Mouse (Mus musculus) spleen, postnatal 10 days (tissue): ENCODE data around the gene Kcnj11.

Source experiments
- DNase-seq, 2 experiments: peaks; one replicate each; pipeline ENCODE4 v3.0.0; 2021 to 2022; ENCODE audit warnings: low spot score in 2 of 2

The Kcnj11 gene

GRCm38 (mm10) chr7:46104256-46104915 lies 3.8 kb upstream of the Kcnj11 start:
- DNase-seq = no peak

GRCm38 (mm10) chr7:46103771-46104170 lies 3.2 kb upstream of the Kcnj11 start:
- no peak for DNase-seq

- no peak for DNase-seq
Measured at GRCm38 (mm10) chr7:46103075-46103591, 2.6 kb upstream of the Kcnj11 start.

GRCm38 (mm10) chr7:46099682-46100081 lies 882 bp downstream of the Kcnj11 start:
- DNase-seq = no peak

- DNase-seq = no peak
Measured at GRCm38 (mm10) chr7:46098919-46099286, 1.7 kb downstream of the Kcnj11 start.

- DNase-seq = no peak
Measured at GRCm38 (mm10) chr7:46098221-46098918, 2.2 kb downstream of the Kcnj11 start.

- DNase-seq = no peak
Measured at GRCm38 (mm10) chr7:46097319-46097783, 3.2 kb downstream of the Kcnj11 start.

- peak; percentile 32 to 69 for DNase-seq
Measured at GRCm38 (mm10) chr7:46096136-46096535, 4.4 kb downstream of the Kcnj11 start.

- no peak for DNase-seq
Measured at GRCm38 (mm10) chr7:46092803-46093202, 7.8 kb downstream of the Kcnj11 start.

- DNase-seq = no peak
Measured at GRCm38 (mm10) chr7:46088241-46088640, 12.3 kb downstream of the Kcnj11 start.

GRCm38 (mm10) chr7:46086378-46086777 lies 14.2 kb downstream of the Kcnj11 start:
- no peak for DNase-seq

- no peak for DNase-seq
Measured at GRCm38 (mm10) chr7:46084839-46085513, 15.6 kb downstream of the Kcnj11 start.

GRCm38 (mm10) chr7:46084024-46084423 lies 16.5 kb downstream of the Kcnj11 start:
- DNase-seq = no peak

- DNase-seq = no peak
Measured at GRCm38 (mm10) chr7:46077675-46078074, 22.9 kb downstream of the Kcnj11 start.

- no peak for DNase-seq
Measured at GRCm38 (mm10) chr7:46076844-46077243, 23.7 kb downstream of the Kcnj11 start.

- DNase-seq = no peak
Measured at GRCm38 (mm10) chr7:46068831-46069230, 31.7 kb downstream of the Kcnj11 start.

GRCm38 (mm10) chr7:46063296-46063695 lies 37.3 kb downstream of the Kcnj11 start:
- no peak for DNase-seq

GRCm38 (mm10) chr7:46061614-46062013 lies 39.0 kb downstream of the Kcnj11 start:
- DNase-seq = no peak

GRCm38 (mm10) chr7:46060688-46061087 lies 39.9 kb downstream of the Kcnj11 start:
- no peak for DNase-seq

GRCm38 (mm10) chr7:46058882-46059281 lies 41.7 kb downstream of the Kcnj11 start:
- peak; percentile 28 to 44 for DNase-seq

- DNase-seq = no peak
Measured at GRCm38 (mm10) chr7:46053566-46053965, 47.0 kb downstream of the Kcnj11 start.

- peak in 1 of 2 experiments; percentile 35 for DNase-seq
Measured at GRCm38 (mm10) chr7:46052161-46052821, 48.3 kb downstream of the Kcnj11 start.
